Mouse (Mus musculus): ENCODE data around the gene Naa80. TPM values are rescaled to one million over a fixed set of nuclear protein-coding genes. Genes with fewer than 3 reads are reported as not detected.

Naa80 gene
- polyA plus RNA-seq (2014; fragmentation: Illumina TruSeq; extraction: RNeasy Lipid Tissue Mini Kit (QIAGEN cat#74804); ENCODE audit: low read depth, low replicate concordance) = 1.5 TPM

GRCm38 (mm10) chr9:107578587-107578986 is at the start of gene Naa80:
TSS of gene Naa80 (plus strand) at chr9:107578887.

GRCm38 (mm10) chr9:107533791-107534407 is 44.8 kb upstream of the Naa80 start, which contains the start of gene Tmem115:
TSS of gene Tmem115 (plus strand) at chr9:107533945.

GRCm38 (mm10) chr9:107541474-107542351 is 37.0 kb upstream of the Naa80 start, which contains the start of the genes Cyb561d2 and Nprl2:
TSS of gene Cyb561d2 (minus strand) at chr9:107542193.
TSS of gene Nprl2 (plus strand) at chr9:107542226.

GRCm38 (mm10) chr9:107547026-107547425 is 31.7 kb upstream of the Naa80 start, which contains the start of gene Zmynd10:
TSS of gene Zmynd10 (plus strand) at chr9:107547298.

GRCm38 (mm10) chr9:107551117-107551889 is 27.4 kb upstream of the Naa80 start, which contains the start of gene Rassf1:
TSS of gene Rassf1 (plus strand) at chr9:107551555.

GRCm38 (mm10) chr9:107563029-107563581 is 15.6 kb upstream of the Naa80 start, which contains the start of gene Tusc2:
TSS of gene Tusc2 (plus strand) at chr9:107563255.

GRCm38 (mm10) chr9:107567702-107568319 is 10.9 kb upstream of the Naa80 start, which contains the start of gene Hyal2:
TSS of gene Hyal2 (plus strand) at chr9:107567945.

GRCm38 (mm10) chr9:107576357-107577107 is 2.2 kb upstream of the Naa80 start, which contains the start of gene Hyal1:
TSS of gene Hyal1 (plus strand) at chr9:107576927.

GRCm38 (mm10) chr9:107580501-107581317 is 2.0 kb downstream of the Naa80 start, which contains the start of gene Hyal3:
TSS of gene Hyal3 (plus strand) at chr9:107580818.

GRCm38 (mm10) chr9:107586974-107587832 is 8.5 kb downstream of the Naa80 start, which contains the start of gene Ifrd2:
TSS of gene Ifrd2 (plus strand) at chr9:107587642.

GRCm38 (mm10) chr9:107608741-107609432 is 30.2 kb downstream of the Naa80 start, which contains the start of gene Sema3b:
TSS of gene Sema3b (minus strand) at chr9:107609229.

Other genes with a start within 250 kb of the Naa80 start
- gene Hemk1, start 240.5 kb upstream of the Naa80 start, polyA plus RNA-seq (2014; fragmentation: Illumina TruSeq; extraction: RNeasy Lipid Tissue Mini Kit (QIAGEN cat#74804); ENCODE audit: low read depth, low replicate concordance) = 5.6 TPM
- 0.15 TPM for gene 6430571L13Rik, start 238.3 kb upstream of the Naa80 start, polyA plus RNA-seq (2014; fragmentation: Illumina TruSeq; extraction: RNeasy Lipid Tissue Mini Kit (QIAGEN cat#74804); ENCODE audit: low read depth, low replicate concordance)
- 0.48 TPM for gene Cacna2d2, start 179.3 kb upstream of the Naa80 start, polyA plus RNA-seq (2014; fragmentation: Illumina TruSeq; extraction: RNeasy Lipid Tissue Mini Kit (QIAGEN cat#74804); ENCODE audit: low read depth, low replicate concordance)
- 0.27 TPM for gene Tmem115, start 44.9 kb upstream of the Naa80 start, polyA plus RNA-seq (2014; fragmentation: Illumina TruSeq; extraction: RNeasy Lipid Tissue Mini Kit (QIAGEN cat#74804); ENCODE audit: low read depth, low replicate concordance)
- 1.2 TPM for gene Cyb561d2, start 36.7 kb upstream of the Naa80 start, polyA plus RNA-seq (2014; fragmentation: Illumina TruSeq; extraction: RNeasy Lipid Tissue Mini Kit (QIAGEN cat#74804); ENCODE audit: low read depth, low replicate concordance)
- 2.4 TPM for gene Nprl2, start 36.7 kb upstream of the Naa80 start, polyA plus RNA-seq (2014; fragmentation: Illumina TruSeq; extraction: RNeasy Lipid Tissue Mini Kit (QIAGEN cat#74804); ENCODE audit: low read depth, low replicate concordance)
- 17.7 TPM for gene Zmynd10, start 31.6 kb upstream of the Naa80 start, polyA plus RNA-seq (2014; fragmentation: Illumina TruSeq; extraction: RNeasy Lipid Tissue Mini Kit (QIAGEN cat#74804); ENCODE audit: low read depth, low replicate concordance)
- gene Rassf1, start 27.3 kb upstream of the Naa80 start, polyA plus RNA-seq (2014; fragmentation: Illumina TruSeq; extraction: RNeasy Lipid Tissue Mini Kit (QIAGEN cat#74804); ENCODE audit: low read depth, low replicate concordance) = 34.0 TPM
- 6.6 TPM for gene Tusc2, start 15.6 kb upstream of the Naa80 start, polyA plus RNA-seq (2014; fragmentation: Illumina TruSeq; extraction: RNeasy Lipid Tissue Mini Kit (QIAGEN cat#74804); ENCODE audit: low read depth, low replicate concordance)
- gene Hyal2, start 10.9 kb upstream of the Naa80 start, polyA plus RNA-seq (2014; fragmentation: Illumina TruSeq; extraction: RNeasy Lipid Tissue Mini Kit (QIAGEN cat#74804); ENCODE audit: low read depth, low replicate concordance) = 0.08 TPM
- 1.2 TPM for gene Hyal1, start 2.0 kb upstream of the Naa80 start, polyA plus RNA-seq (2014; fragmentation: Illumina TruSeq; extraction: RNeasy Lipid Tissue Mini Kit (QIAGEN cat#74804); ENCODE audit: low read depth, low replicate concordance)
- 0.32 TPM for gene Hyal3, start 1.9 kb downstream of the Naa80 start, polyA plus RNA-seq (2014; fragmentation: Illumina TruSeq; extraction: RNeasy Lipid Tissue Mini Kit (QIAGEN cat#74804); ENCODE audit: low read depth, low replicate concordance)
- 6.6 TPM for gene Ifrd2, start 8.8 kb downstream of the Naa80 start, polyA plus RNA-seq (2014; fragmentation: Illumina TruSeq; extraction: RNeasy Lipid Tissue Mini Kit (QIAGEN cat#74804); ENCODE audit: low read depth, low replicate concordance)
- 0.15 TPM for gene Sema3b, start 30.3 kb downstream of the Naa80 start, polyA plus RNA-seq (2014; fragmentation: Illumina TruSeq; extraction: RNeasy Lipid Tissue Mini Kit (QIAGEN cat#74804); ENCODE audit: low read depth, low replicate concordance)
- 13.9 TPM for gene Gnai2, start 56.5 kb downstream of the Naa80 start, polyA plus RNA-seq (2014; fragmentation: Illumina TruSeq; extraction: RNeasy Lipid Tissue Mini Kit (QIAGEN cat#74804); ENCODE audit: low read depth, low replicate concordance)
- not detected for gene Slc38a3, start 90.6 kb downstream of the Naa80 start, polyA plus RNA-seq (2014; fragmentation: Illumina TruSeq; extraction: RNeasy Lipid Tissue Mini Kit (QIAGEN cat#74804); ENCODE audit: low read depth, low replicate concordance)
- not detected for gene Gnat1, start 100.8 kb downstream of the Naa80 start, polyA plus RNA-seq (2014; fragmentation: Illumina TruSeq; extraction: RNeasy Lipid Tissue Mini Kit (QIAGEN cat#74804); ENCODE audit: low read depth, low replicate concordance)
- 0.32 TPM for gene Sema3f, start 131.6 kb downstream of the Naa80 start, polyA plus RNA-seq (2014; fragmentation: Illumina TruSeq; extraction: RNeasy Lipid Tissue Mini Kit (QIAGEN cat#74804); ENCODE audit: low read depth, low replicate concordance)
- 163 TPM for gene Rbm5, start 192.1 kb downstream of the Naa80 start, polyA plus RNA-seq (2014; fragmentation: Illumina TruSeq; extraction: RNeasy Lipid Tissue Mini Kit (QIAGEN cat#74804); ENCODE audit: low read depth, low replicate concordance)

Measured in testis, adult 10 weeks (tissue).